Mouse (Mus musculus): ENCODE results near the gene Taf8. TPM values are rescaled to one million over a fixed set of nuclear protein-coding genes. Genes with fewer than 3 reads are reported as not detected.
A peak's percentile ranks its signal among the peaks of the same experiment; 100 is the strongest.

Gene Taf8
- total RNA-seq, 1 experiment = 40.0 TPM

DNA sequence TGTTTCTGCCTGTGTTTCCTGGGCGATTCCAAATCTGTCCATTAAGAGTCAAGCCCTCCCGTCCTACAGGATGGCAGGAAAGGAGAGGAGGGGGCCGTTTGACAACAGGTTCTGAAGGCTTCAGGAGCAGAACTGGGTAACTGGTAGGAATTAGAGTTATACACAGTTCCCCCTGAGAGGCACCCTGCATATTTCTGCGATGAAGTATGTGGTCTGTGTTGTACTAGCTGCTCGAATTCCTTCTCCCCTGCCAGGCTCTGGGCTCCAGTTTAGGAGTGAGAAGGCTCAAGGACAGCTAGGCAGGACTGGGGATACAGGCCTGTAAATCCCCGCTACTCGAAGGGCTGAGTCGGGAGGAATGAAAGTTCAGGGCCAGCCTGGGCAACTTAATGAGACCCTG lies 16.1 kb upstream of the Taf8 start:
- DNase-seq (ENCODE audit: low read depth, low spot score) = no peak
- H3K4me1 ChIP-seq (ENCODE audit: control insufficient read depth in 2 of 2, insufficient read depth in 2 of 2, low read length in 2 of 2, poor library complexity in 1 of 2) = peaks cover 27 to 31% of the 10 kb centered on the region in 2 experiments
- peak overlapping the region; percentile 32; the same call in 1 of the 2 replicates for H3K9ac ChIP-seq (ENCODE audit: insufficient read depth, low read depth, low read length, poor library complexity, severe bottlenecking)
- peak overlapping the region; percentile 3; the same call in 1 of the 2 replicates for H3K27ac ChIP-seq (ENCODE audit: insufficient read depth, low read depth, low read length, poor library complexity, severe bottlenecking)
- no peaks in the 10 kb centered on the region for H3K36me3 ChIP-seq (ENCODE audit: control insufficient read depth, insufficient read depth, low read length, poor library complexity, severe bottlenecking)
- TF ChIP-seq CHD2 (IDR thresholded peaks at IDR 0.05; ENCODE audit: low read depth, low read length) (no peak), HCFC1 (IDR thresholded peaks at IDR 0.05; ENCODE audit: borderline replicate concordance, insufficient read depth, low read length) (no peak), MAFK (IDR thresholded peaks at IDR 0.05; ENCODE audit: insufficient read depth, low read depth, low read length) (no peak), ZNF384 (IDR thresholded peaks at IDR 0.05; ENCODE audit: low read depth, low read length) (no peak), ZC3H11A (IDR thresholded peaks at IDR 0.05; ENCODE audit: borderline replicate concordance, low read depth, low read length) (no peak)
- H3K9me3 ChIP-seq (ENCODE audit: control insufficient read depth, insufficient read depth, low read depth, low read length) = no peaks in the 10 kb centered on the region
- in situ Hi-C loops (cut with MboI; ENCODE audit: low sequenced_read_pairs in 2 of 2, unreplicated experiment in 2 of 2) = no loop called here
- no peak overlapping the region; a peak in 1 of 4 replicates for H3K4me3 ChIP-seq (ENCODE audit: insufficient read depth in 1 of 2, low read depth in 1 of 2, low read length in 2 of 2, poor library complexity in 1 of 2, severe bottlenecking in 1 of 2)

DNA sequence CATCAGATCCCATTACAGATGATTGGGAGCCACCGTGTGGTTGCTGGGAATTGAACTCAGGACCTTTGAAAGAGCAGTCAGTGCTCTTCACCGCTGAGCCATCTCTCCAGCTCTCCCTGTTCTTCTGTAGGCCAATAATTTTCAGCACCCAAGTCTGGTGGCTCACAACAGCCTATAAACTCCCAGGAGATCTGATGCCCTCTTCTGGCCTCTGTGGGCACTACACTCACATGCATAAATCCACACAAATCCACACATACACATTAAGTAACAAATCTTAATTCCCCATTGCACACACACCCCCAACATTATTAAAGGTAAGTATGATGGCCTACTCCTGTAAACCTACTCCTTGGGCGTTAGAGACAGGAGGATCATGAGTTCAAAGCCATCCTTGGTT lies 14.1 kb upstream of the Taf8 start:
- Histone ChIP-seq H3K9me3 (ENCODE audit: control insufficient read depth, insufficient read depth, low read depth, low read length) (no peaks in the 10 kb centered on the region), H3K27ac (ENCODE audit: insufficient read depth, low read depth, low read length, poor library complexity, severe bottlenecking) (no peak overlapping the region), H3K36me3 (ENCODE audit: control insufficient read depth, insufficient read depth, low read length, poor library complexity, severe bottlenecking) (no peaks in the 10 kb centered on the region), H3K9ac (ENCODE audit: insufficient read depth, low read depth, low read length, poor library complexity, severe bottlenecking) (no peak overlapping the region), H3K4me1 (ENCODE audit: control insufficient read depth in 2 of 2, insufficient read depth in 2 of 2, low read length in 2 of 2, poor library complexity in 1 of 2) (peaks cover 22 to 33% of the 10 kb centered on the region in 2 experiments), H3K4me3 (ENCODE audit: insufficient read depth in 1 of 2, low read depth in 1 of 2, low read length in 2 of 2, poor library complexity in 1 of 2, severe bottlenecking in 1 of 2) (no peak overlapping the region)
- in situ Hi-C loops (cut with MboI; ENCODE audit: low sequenced_read_pairs in 2 of 2, unreplicated experiment in 2 of 2) = no loop called here
- TF ChIP-seq HCFC1 (IDR thresholded peaks at IDR 0.05; ENCODE audit: borderline replicate concordance, insufficient read depth, low read length) (no peak), ZNF384 (IDR thresholded peaks at IDR 0.05; ENCODE audit: low read depth, low read length) (no peak)
- DNase-seq (ENCODE audit: low read depth, low spot score) = no peak

DNA sequence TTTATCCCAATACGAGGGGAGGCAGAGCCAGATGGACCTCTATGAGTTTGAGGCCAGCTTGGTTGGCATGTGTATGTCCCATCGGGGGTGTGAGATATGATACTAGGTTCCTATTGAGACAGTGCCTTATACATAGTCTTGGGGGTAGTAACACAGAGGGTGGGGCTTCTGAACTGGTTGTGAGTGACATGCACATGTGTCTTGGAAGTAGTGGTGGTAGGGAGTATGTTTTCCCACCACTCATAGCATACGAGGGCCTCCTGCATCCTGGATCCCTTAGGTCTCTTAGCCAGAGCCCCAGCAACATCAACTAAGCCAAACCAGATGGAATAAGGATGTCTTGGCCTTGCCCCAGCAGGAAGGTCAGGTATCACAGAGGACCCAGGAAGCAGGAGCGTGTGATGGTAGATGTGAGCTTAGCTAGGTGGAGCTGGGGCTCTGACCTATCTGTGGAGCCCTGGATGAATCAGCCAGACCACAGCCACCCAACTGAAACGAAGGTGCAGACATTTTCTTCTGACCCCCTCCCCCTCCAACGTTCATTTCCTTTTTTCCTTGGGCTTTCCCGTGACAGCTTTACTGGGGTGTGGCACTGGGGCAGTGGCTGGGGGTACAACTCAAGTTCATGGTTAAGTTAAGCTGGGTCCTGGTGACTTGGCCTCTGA lies 13.2 kb upstream of the Taf8 start:
- no peak for DNase-seq (ENCODE audit: low read depth, low spot score)
- Histone ChIP-seq H3K36me3 (ENCODE audit: control insufficient read depth, insufficient read depth, low read length, poor library complexity, severe bottlenecking) (no peaks in the 10 kb centered on the region), H3K9me3 (ENCODE audit: control insufficient read depth, insufficient read depth, low read depth, low read length) (no peaks in the 10 kb centered on the region), H3K4me3 (ENCODE audit: insufficient read depth in 1 of 2, low read depth in 1 of 2, low read length in 2 of 2, poor library complexity in 1 of 2, severe bottlenecking in 1 of 2) (no peak overlapping the region), H3K27ac (ENCODE audit: insufficient read depth, low read depth, low read length, poor library complexity, severe bottlenecking) (no peak overlapping the region), H3K9ac (ENCODE audit: insufficient read depth, low read depth, low read length, poor library complexity, severe bottlenecking) (no peak overlapping the region), H3K4me1 (ENCODE audit: control insufficient read depth in 2 of 2, insufficient read depth in 2 of 2, low read length in 2 of 2, poor library complexity in 1 of 2) (peaks cover 24 to 30% of the 10 kb centered on the region in 2 experiments)
- in situ Hi-C loops (cut with MboI; ENCODE audit: low sequenced_read_pairs in 2 of 2, unreplicated experiment in 2 of 2) = no loop called here
- TF ChIP-seq MAFK (IDR thresholded peaks at IDR 0.05; ENCODE audit: insufficient read depth, low read depth, low read length) (no peak), ZC3H11A (IDR thresholded peaks at IDR 0.05; ENCODE audit: borderline replicate concordance, low read depth, low read length) (no peak), HCFC1 (IDR thresholded peaks at IDR 0.05; ENCODE audit: borderline replicate concordance, insufficient read depth, low read length) (no peak), ZNF384 (IDR thresholded peaks at IDR 0.05; ENCODE audit: low read depth, low read length) (no peak), CHD2 (IDR thresholded peaks at IDR 0.05; ENCODE audit: low read depth, low read length) (no peak)

DNA sequence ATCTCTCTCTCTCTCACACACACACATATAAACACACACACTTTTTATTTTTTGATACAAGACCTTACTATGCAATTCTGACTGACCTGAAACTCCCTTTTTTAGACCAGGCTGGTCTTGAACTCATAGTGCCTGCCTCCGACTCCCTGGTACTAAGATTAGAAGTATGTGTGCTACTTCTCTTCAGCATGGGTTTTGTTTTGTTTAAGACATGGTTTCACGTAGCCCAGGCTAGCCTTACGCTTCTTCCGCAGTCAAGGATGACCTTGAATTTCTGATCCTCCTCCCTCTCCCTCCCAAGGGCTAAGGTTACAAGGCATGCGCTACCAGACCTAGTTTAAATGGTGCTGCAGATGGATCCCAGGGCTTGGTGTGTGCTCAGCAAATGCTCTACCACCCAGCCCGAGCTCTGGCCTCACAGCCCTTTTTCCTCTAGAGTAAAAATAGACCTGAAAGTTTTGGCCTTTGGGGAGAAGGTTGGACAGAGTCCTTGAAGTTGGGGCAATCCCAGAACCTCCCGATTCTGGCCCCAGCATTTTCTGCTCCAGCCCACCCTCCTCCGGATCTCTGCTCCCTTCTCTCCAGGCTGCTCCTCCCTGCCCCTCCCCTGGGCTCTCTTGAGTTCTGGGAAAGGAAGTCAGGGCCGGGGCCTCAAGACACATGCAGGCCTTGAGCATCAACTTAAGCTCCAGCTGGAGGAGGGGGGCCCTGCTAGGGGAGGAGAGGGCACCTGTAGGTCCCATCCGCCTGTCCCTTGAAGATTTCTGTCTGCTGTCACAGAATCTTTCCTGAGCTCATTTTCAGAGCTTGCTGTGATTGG lies 11.1 kb upstream of the Taf8 start:
- peaks cover 15 to 26% of the 10 kb centered on the region in 2 experiments for H3K4me1 ChIP-seq (ENCODE audit: control insufficient read depth in 2 of 2, insufficient read depth in 2 of 2, low read length in 2 of 2, poor library complexity in 1 of 2)
- H3K27ac ChIP-seq (ENCODE audit: insufficient read depth, low read depth, low read length, poor library complexity, severe bottlenecking) = peak overlapping the region; percentile 98
- H3K4me3 ChIP-seq (ENCODE audit: insufficient read depth in 1 of 2, low read depth in 1 of 2, low read length in 2 of 2, poor library complexity in 1 of 2, severe bottlenecking in 1 of 2) = peak overlapping the region in 1 of 2 experiments; percentile 11; a peak in 1 of 4 replicates
- no peak for DNase-seq (ENCODE audit: low read depth, low spot score)
- in situ Hi-C loops (cut with MboI; ENCODE audit: low sequenced_read_pairs in 2 of 2, unreplicated experiment in 2 of 2) = no loop called here
- no peaks in the 10 kb centered on the region for H3K9me3 ChIP-seq (ENCODE audit: control insufficient read depth, insufficient read depth, low read depth, low read length)
- H3K9ac ChIP-seq (ENCODE audit: insufficient read depth, low read depth, low read length, poor library complexity, severe bottlenecking) = peak overlapping the region; percentile 75; the same call in 1 of the 2 replicates
- no peaks in the 10 kb centered on the region for H3K36me3 ChIP-seq (ENCODE audit: control insufficient read depth, insufficient read depth, low read length, poor library complexity, severe bottlenecking)
- TF ChIP-seq HCFC1 (IDR thresholded peaks at IDR 0.05; ENCODE audit: borderline replicate concordance, insufficient read depth, low read length) (no peak), CHD2 (IDR thresholded peaks at IDR 0.05; ENCODE audit: low read depth, low read length) (no peak), ZNF384 (IDR thresholded peaks at IDR 0.05; ENCODE audit: low read depth, low read length) (no peak)

All from ES-E14 (cell line).